18 mouse cellular contexts compared by ENCODE assay signal in the genomic region with DNA sequence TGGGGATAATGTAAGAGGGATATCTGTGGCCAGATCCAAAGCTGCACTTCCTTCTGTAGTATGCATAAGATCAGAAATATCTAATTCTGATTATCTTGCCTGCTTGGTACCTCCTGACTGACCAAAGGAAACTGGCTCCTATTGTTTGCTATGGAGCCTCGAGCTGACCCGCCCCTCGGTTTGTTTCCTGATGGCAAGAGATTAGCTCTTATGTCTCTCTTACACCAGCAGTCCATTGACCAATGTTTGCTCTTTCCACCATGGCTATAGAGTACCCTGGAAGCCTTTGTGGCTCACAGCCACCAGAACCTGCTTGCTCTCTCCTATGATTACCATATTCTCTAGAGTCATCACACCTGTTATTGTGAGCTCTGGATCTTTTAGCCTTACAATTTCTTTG. TPM values are rescaled to one million over a fixed set of nuclear protein-coding genes. Genes with fewer than 3 reads are reported as not detected.
"Had no signal": no experiment of that assay in that cellular context is flagged by ENCODE, and none has a peak within 500 bp of the region (broad histone marks: within the 10 kb centered on the region; RNA-seq: fewer than 3 reads in every experiment).

No protein-coding gene starts in this region.

- H3K4me3 ChIP-seq: liver, embryonic 12.5 days; midbrain, embryonic 10.5 days; midbrain, embryonic 12.5 days; neural tube, embryonic 12.5 days; stomach, embryonic 15.5 days had no signal

- H3K4me1 ChIP-seq: liver, embryonic 12.5 days; midbrain, embryonic 12.5 days; neural tube, embryonic 12.5 days; stomach, embryonic 15.5 days had no signal

- H3K9ac ChIP-seq: liver, embryonic 12.5 days; liver, embryonic 14.5 days; lung, embryonic 14.5 days; midbrain, embryonic 12.5 days; neural tube, embryonic 12.5 days; stomach, embryonic 15.5 days had no signal

- H3K9me3 ChIP-seq: liver, embryonic 12.5 days; midbrain, embryonic 10.5 days; midbrain, embryonic 12.5 days; neural tube, embryonic 12.5 days; stomach, embryonic 15.5 days had no signal

- ATAC-seq: liver, embryonic 12.5 days had no signal

- H3K27me3 ChIP-seq: midbrain, embryonic 12.5 days; neural tube, embryonic 12.5 days; stomach, embryonic 15.5 days had no signal

- H3K4me2 ChIP-seq: liver, embryonic 12.5 days; lung, embryonic 14.5 days; midbrain, embryonic 12.5 days; neural tube, embryonic 12.5 days; stomach, embryonic 15.5 days had no signal

- H3K36me3 ChIP-seq: liver, embryonic 12.5 days; midbrain, embryonic 10.5 days; midbrain, embryonic 12.5 days; neural tube, embryonic 12.5 days; stomach, embryonic 15.5 days had no signal

- H3K27ac ChIP-seq: liver, embryonic 12.5 days; liver, embryonic 14.5 days; midbrain, embryonic 10.5 days; midbrain, embryonic 12.5 days; neural tube, embryonic 12.5 days; stomach, embryonic 15.5 days had no signal

- DNase-seq: lung, embryonic 14.5 days; midbrain, embryonic 14.5 days; right cerebral cortex, postnatal 14 days; thymus, adult 18-20 months; thymus, postnatal 14 days; thymus, postnatal 36 days had no signal

RNA-seq across cellular contexts. Expression of gene Clec10a, which starts 6.3 kb away (rescaled TPM):
- polyA plus RNA-seq: liver, embryonic 12.5 days; neural tube, embryonic 14.5 days had no signal

RNA-seq across cellular contexts. Expression of gene Mgl2, which starts 32.2 kb away (rescaled TPM):
- total RNA-seq: liver, adult 2 months; megakaryocyte-erythroid progenitor cell, adult 5-6 weeks; neutrophil, adult 5-6 weeks had no signal
- polyA plus RNA-seq: midbrain, embryonic 10.5 days had no signal

RNA-seq across cellular contexts. Expression of gene Slc16a11, which starts 50.2 kb away (rescaled TPM):
- total RNA-seq: megakaryocyte, adult 5-6 weeks; megakaryocyte-erythroid progenitor cell, adult 5-6 weeks; monocyte, adult 5-6 weeks had no signal
